Mouse (Mus musculus) forebrain, postnatal 0 days (tissue): Measurements from ENCODE around the gene Eif4g3. TPM values are rescaled to one million over a fixed set of nuclear protein-coding genes. Genes with fewer than 3 reads are reported as not detected.

Source experiments
- ATAC-seq: fragments of 200-750 bp; cut with Nextera tagmentation; 2 replicates; pipeline ENCODE4 v1.8.0; 2017; ENCODE audit warnings: mild to moderate bottlenecking, moderate library complexity
- DNase-seq: peaks from one replicate; pipeline ENCODE4 v3.0.0-alpha.2; 2015
- H3K27ac ChIP-seq: fragments of 300-500 bp; sonication (generic); 2 replicates; pipeline ENCODE4 v1.5.1; 2014; ENCODE audit warnings: low read depth, mild to moderate bottlenecking, antibody characterized with exemption, low read length, moderate library complexity, mixed read lengths
- H3K27me3 ChIP-seq: fragments of 300-500 bp; sonication (generic); 2 replicates; pipeline ENCODE4 v1.6.1; 2014; ENCODE audit warnings: mild to moderate bottlenecking, low read length, mixed read lengths; ENCODE audit not compliant: insufficient read depth
- H3K36me3 ChIP-seq: fragments of 300-500 bp; sonication (generic); 2 replicates; pipeline ENCODE4 v1.6.1; 2014; ENCODE audit warnings: mild to moderate bottlenecking, moderate library complexity; ENCODE audit not compliant: insufficient read depth
- H3K4me1 ChIP-seq: fragments of 300-500 bp; sonication (generic); 2 replicates; pipeline ENCODE4 v1.6.1; 2014; ENCODE audit warnings: antibody characterized with exemption; ENCODE audit not compliant: insufficient read depth
- H3K4me2 ChIP-seq: fragments of 300-500 bp; sonication (generic); 2 replicates; pipeline ENCODE4 v1.6.1; 2014; ENCODE audit warnings: low read depth, mild to moderate bottlenecking, moderate library complexity
- H3K4me3 ChIP-seq: fragments of 300-500 bp; sonication (generic); 2 replicates; pipeline ENCODE4 v1.5.1; 2014; ENCODE audit warnings: low read depth, low read length, mixed read lengths
- H3K9ac ChIP-seq: fragments of 300-500 bp; sonication (generic); 2 replicates; pipeline ENCODE4 v1.6.1; 2014; ENCODE audit warnings: mild to moderate bottlenecking
- H3K9me3 ChIP-seq: fragments of 300-500 bp; sonication (generic); 2 replicates; pipeline ENCODE4 v1.6.1; 2016; ENCODE audit warnings: low read length
- CTCF ChIP-seq: sonication (generic); IDR thresholded peaks from 2 replicates; pipeline ENCODE4 v1.5.1; 2016; ENCODE audit warnings: antibody characterized with exemption, control low read depth, low read depth
- WGBS: fragments of 180-500 bp; shearing (Covaris S2); extraction: QIAGEN DNeasy Blood & Tissue Kit; methylation state at CpG from one replicate; pipeline ENCODE4 v1.1.7; 2014; 5-methylcytosine and 5-hydroxymethylcytosine counted together
- polyA plus RNA-seq: library from polyadenylated mRNA; unstranded; fragments of >200 nt; fragmentation: Nextera tagmentation; extraction: Ambion mirVana; gene quantifications from 2 replicates; pipeline ENCODE4 v1.2.1, GENCODE M21; 2015
- total RNA-seq: library from RNA; depleted of rRNA; stranded (reverse); fragments of >200 nt; gene quantifications from 2 replicates; pipeline ENCODE4 v1.2.3, GENCODE M21; 2014

The Eif4g3 gene
- total and polyA plus RNA-seq, 2 experiments from 2014 or later, result 38.4 to 67.0 TPM

DNA sequence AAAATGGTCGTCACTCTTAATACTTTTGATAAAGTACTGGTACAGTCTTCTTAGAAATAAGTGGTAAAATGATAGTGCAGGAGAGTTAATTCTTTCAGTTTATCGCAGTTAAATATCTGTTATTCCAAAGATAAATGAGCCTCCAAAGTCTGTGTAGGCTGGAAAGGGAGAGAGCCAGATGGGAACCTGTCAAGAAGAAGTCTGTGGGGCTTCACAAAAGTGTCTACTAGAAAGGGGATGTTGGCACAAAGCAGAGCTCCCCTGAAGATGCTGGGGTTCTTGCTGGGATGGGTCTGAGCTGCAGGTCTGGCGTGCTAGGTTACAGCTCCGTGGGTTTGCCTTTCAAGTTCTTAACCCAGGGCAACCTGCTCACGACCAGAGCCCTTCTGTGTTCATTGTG, 199.7 kb downstream of the Eif4g3 start:
- ATAC-seq (no peak), DNase-seq (no peak)
- H3K27ac ChIP-seq, result no peak overlapping the region
- H3K27me3 ChIP-seq, result no peaks in the 10 kb centered on the region
- H3K4me1 ChIP-seq, result no peaks in the 10 kb centered on the region
- no peak overlapping the region for H3K4me2 ChIP-seq
- H3K4me3 ChIP-seq, result no peak overlapping the region
- 68% methylated on average over 5 of the region's 5 CpGs for WGBS
- H3K36me3 ChIP-seq, result peaks cover 87% of the 10 kb centered on the region
- no peaks in the 10 kb centered on the region for H3K9me3 ChIP-seq
- H3K9ac ChIP-seq, result no peak overlapping the region
- no peak for TF ChIP-seq CTCF

DNA sequence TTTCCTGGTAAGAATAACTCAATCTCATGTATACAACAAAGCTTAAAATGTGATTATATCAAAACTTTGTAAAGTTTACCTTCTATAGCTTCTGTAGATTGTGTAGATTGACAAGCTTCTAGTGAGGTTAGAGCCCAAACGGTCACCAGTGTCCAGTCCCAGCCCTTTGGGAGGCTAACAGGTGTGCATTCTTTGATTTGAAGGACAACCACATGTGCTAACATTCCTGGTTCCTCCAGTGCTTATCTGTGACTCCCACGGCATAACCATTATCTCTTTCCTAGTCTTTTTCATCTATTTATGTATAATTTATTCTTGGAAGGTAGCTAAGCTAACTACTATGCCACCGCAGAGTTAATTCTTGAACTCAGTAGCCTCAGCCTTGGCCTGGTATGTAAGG, 207.9 kb downstream of the Eif4g3 start:
- Histone ChIP-seq H3K4me1 (no peaks in the 10 kb centered on the region), H3K9ac (no peak overlapping the region), H3K4me3 (no peak overlapping the region), H3K4me2 (no peak overlapping the region), H3K27ac (no peak overlapping the region), H3K9me3 (no peaks in the 10 kb centered on the region), H3K27me3 (no peaks in the 10 kb centered on the region), H3K36me3 (peaks cover 79% of the 10 kb centered on the region)
- TF ChIP-seq CTCF, result no peak
- 92% methylated on average over 3 of the region's 3 CpGs for WGBS
- DNase-seq (no peak), ATAC-seq (no peak)

DNA sequence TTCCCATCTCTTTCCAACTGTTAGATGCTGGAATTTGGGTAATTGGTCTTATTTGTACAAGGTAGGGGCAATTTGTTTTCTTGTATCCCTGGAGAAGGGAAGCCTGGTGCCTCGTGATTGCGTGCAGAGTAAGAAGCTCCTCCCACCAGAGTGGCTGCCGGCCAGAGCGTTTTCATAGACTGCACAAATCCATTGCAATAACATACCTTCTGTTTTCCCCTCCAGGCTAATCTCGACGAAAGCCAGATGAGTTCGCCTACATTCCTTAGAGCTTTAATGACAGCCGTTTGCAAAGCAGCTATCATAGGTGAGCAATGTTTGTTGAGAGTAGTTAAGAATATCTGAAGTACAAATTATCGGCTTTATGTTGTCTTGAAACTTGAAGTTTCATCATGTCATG, 208.9 kb downstream of the Eif4g3 start:
- Histone ChIP-seq H3K9me3 (no peaks in the 10 kb centered on the region), H3K9ac (no peak overlapping the region), H3K4me2 (no peak overlapping the region), H3K27ac (no peak overlapping the region), H3K4me1 (no peaks in the 10 kb centered on the region), H3K4me3 (no peak overlapping the region), H3K27me3 (no peaks in the 10 kb centered on the region), H3K36me3 (peaks cover 73% of the 10 kb centered on the region)
- no peak for TF ChIP-seq CTCF
- 86% methylated on average over 9 of the region's 9 CpGs for WGBS
- DNase-seq (no peak), ATAC-seq (no peak)

DNA sequence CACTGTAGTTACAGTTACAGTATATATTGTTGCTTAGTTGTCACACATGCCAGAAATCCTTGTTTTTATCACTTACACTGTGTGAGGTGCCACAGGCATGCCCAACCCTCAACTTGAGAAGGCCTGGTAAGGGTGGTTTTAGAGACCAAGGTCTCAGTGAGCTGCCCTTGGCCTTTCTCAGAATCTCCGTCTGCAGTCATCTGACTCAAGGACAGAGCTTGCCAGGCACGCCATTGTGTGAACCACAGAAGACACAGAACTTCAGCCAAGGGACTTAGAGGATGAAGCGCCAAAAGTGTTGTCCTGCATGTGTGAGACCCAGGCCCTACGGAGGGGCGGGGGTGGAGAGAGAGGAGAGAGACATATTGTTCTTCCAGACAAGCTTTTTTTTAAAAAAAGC, 217.3 kb downstream of the Eif4g3 start:
- ATAC-seq (no peak), DNase-seq (no peak)
- no peak overlapping the region for H3K4me3 ChIP-seq
- no peaks in the 10 kb centered on the region for H3K27me3 ChIP-seq
- no peak overlapping the region for H3K9ac ChIP-seq
- no peaks in the 10 kb centered on the region for H3K4me1 ChIP-seq
- TF ChIP-seq CTCF, result no peak
- 89% methylated on average over 5 of the region's 5 CpGs for WGBS
- H3K9me3 ChIP-seq, result no peaks in the 10 kb centered on the region
- H3K27ac ChIP-seq, result no peak overlapping the region
- H3K36me3 ChIP-seq, result peaks cover 45% of the 10 kb centered on the region
- H3K4me2 ChIP-seq, result no peak overlapping the region

DNA sequence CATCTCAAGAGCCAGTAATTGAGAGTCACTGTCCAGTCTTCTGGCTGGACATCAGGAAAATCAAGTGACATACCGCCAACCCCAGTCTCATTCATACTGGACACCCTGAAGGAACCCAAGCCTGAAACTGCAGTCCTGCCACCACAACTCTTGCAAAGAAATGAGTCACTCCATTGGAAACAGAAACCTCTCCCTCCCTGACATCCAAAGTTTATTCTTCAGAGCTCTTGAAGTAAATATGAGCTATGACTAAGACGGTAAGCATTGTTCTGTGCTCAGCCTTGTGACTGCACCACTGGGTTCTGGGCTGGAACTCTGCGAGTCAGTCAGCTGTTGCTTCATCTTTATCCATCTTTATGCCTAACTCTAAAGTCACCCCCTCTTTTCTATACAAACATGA, 221.0 kb downstream of the Eif4g3 start:
- no peak overlapping the region for H3K4me3 ChIP-seq
- 91% methylated on average over 3 of the region's 3 CpGs for WGBS

DNA sequence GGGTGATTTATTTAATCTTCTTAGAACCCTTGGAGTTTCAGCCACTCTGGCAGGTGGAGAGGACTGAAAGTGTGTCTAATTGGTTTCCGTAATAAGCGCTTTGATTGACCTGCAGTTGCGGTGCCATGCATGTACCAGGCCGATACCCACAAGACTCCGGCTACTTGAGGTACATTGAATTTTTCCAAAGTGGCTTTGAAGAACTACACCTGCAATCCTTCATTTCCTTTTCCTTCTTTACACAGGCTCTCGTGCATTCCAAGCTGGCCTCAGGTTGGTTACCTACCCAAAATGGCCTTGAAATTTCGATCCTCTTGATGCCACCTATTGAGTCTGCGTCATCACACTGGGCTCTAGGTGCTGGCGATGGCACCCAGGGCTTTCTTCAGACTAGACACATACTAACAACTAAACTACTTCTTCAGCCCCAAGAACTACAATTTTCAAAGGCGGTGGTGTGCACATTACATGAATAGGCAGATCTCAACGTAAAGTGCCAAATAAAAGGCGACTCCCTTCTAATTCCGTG, 222.9 kb downstream of the Eif4g3 start:
- no peaks in the 10 kb centered on the region for H3K27me3 ChIP-seq
- DNase-seq (no peak), ATAC-seq (no peak)
- H3K9me3 ChIP-seq, result no peaks in the 10 kb centered on the region
- H3K27ac ChIP-seq, result peak overlapping the region; percentile 100
- H3K36me3 ChIP-seq, result 0 out of 2 replicates have a peak, but pooled peaks cover 6% of the 10 kb centered on the region
- TF ChIP-seq CTCF, result no peak
- H3K4me3 ChIP-seq, result peak overlapping the region; percentile 95
- 46% methylated on average over 13 of the region's 13 CpGs for WGBS
- peak overlapping the region; percentile 71 for H3K4me2 ChIP-seq
- peak overlapping the region; percentile 99 for H3K9ac ChIP-seq
- peaks cover 19% of the 10 kb centered on the region for H3K4me1 ChIP-seq

More for the DNA sequence above, 221.0 kb downstream of the Eif4g3 start:
- Histone ChIP-seq H3K27ac (no peak overlapping the region), H3K27me3 (no peaks in the 10 kb centered on the region), H3K36me3 (peaks cover 19% of the 10 kb centered on the region), H3K9me3 (no peaks in the 10 kb centered on the region), H3K4me1 (peaks cover 14% of the 10 kb centered on the region), H3K4me2 (no peak overlapping the region), H3K9ac (no peak overlapping the region)
- TF ChIP-seq CTCF, result no peak
- ATAC-seq (no peak), DNase-seq (no peak)

DNA sequence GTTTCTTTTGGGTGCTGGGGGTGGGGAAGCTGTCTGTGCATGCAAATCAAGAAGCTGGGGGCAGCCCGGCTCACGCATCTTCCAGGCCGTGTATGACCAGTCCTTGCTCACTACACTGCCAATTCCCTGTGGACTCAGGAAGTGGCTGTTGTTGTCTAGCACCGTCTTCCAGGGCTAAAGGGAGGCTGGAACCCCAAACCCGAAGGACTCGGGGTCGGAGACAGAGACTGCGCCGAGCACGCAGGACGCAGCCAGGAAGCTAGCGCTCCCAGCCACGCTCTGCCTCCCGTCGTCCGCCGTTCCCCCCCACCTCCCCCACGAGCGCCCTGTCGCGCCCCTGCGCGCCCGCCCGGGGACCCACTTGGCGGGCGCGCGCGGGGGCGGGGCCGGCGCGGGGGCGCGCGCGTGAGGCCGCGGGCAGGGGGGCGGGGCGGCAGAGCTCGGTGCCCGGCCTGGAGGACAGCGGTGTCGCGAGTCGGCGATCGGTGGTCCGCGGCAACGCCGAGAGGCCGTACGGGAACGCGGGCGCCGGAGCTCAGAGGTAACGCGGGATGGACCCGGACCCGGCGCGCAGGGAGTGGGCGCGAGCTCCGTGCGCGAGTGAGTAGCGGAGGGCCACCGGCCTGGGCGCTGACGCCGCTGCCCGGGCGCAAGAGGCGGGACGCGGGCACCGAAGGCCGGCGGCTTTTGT, 223.5 kb downstream of the Eif4g3 start, which contains the start of gene Hp1bp3:
Gene Hp1bp3 (plus strand): TSS at position 97 of the 691 bp plus-strand sequence.
- under 1% methylated on average over 57 of the region's 84 CpGs for WGBS
- peak; percentile 75 for ATAC-seq

More for the DNA sequence above, 223.5 kb downstream of the Eif4g3 start, which contains the start of gene Hp1bp3:
- Histone ChIP-seq H3K4me1 (peaks cover 19% of the 10 kb centered on the region), H3K27me3 (no peaks in the 10 kb centered on the region), H3K9ac (peak within 1 kb of the TSS; percentile 99), H3K36me3 (0 out of 2 replicates have a peak, but pooled peaks cover 4% of the 10 kb centered on the region), H3K4me3 (peak within 1 kb of the TSS; percentile 95), H3K27ac (peak within 1 kb of the TSS; percentile 100), H3K9me3 (no peaks in the 10 kb centered on the region), H3K4me2 (peak within 1 kb of the TSS; percentile 71)
- no peak for TF ChIP-seq CTCF
- DNase-seq, result peak; percentile 89
